Mouse (Mus musculus) limb, embryonic 14.5 days (tissue): ENCODE data around the gene Smoc2. TPM values are rescaled to one million over a fixed set of nuclear protein-coding genes. Genes with fewer than 3 reads are reported as not detected.

ENCODE experiments used
- ATAC-seq: fragments of 200-750 bp; cut with Nextera tagmentation; 2 replicates; pipeline ENCODE4 v1.8.0; 2017; ENCODE audit warnings: low read depth, moderate number of reproducible peaks, moderate TSS enrichment; ENCODE audit not compliant: low FRiP score
- DNase-seq: peaks from one replicate; pipeline ENCODE4 v3.0.0-alpha.2; 2015; ENCODE audit warnings: low spot score
- H3K27ac ChIP-seq: fragments of 300-500 bp; sonication (generic); replicated peaks from 2 replicates; pipeline ENCODE4 v1.5.1; 2014; ENCODE audit warnings: low read depth, mild to moderate bottlenecking, low read length, moderate library complexity, mixed read lengths
- H3K27me3 ChIP-seq: fragments of 300-500 bp; sonication (generic); 2 replicates; pipeline ENCODE4 v1.6.1; 2014; ENCODE audit warnings: low read length, mixed read lengths; ENCODE audit not compliant: control insufficient read depth, insufficient read depth
- H3K36me3 ChIP-seq: fragments of 300-500 bp; sonication (generic); 2 replicates; pipeline ENCODE4 v1.6.1; 2014; ENCODE audit warnings: mild to moderate bottlenecking, low read length, moderate library complexity, mixed read lengths; ENCODE audit not compliant: control insufficient read depth, insufficient read depth
- H3K4me1 ChIP-seq: fragments of 300-500 bp; sonication (generic); 2 replicates; pipeline ENCODE4 v1.6.1; 2014; ENCODE audit warnings: antibody characterized with exemption, low read length, mixed read lengths; ENCODE audit not compliant: control insufficient read depth, insufficient read depth
- H3K4me2 ChIP-seq: fragments of 300-500 bp; sonication (generic); replicated peaks from 2 replicates; pipeline ENCODE4 v1.6.1; 2014; ENCODE audit warnings: low read depth, mild to moderate bottlenecking, low read length, moderate library complexity; ENCODE audit not compliant: severe bottlenecking
- H3K4me3 ChIP-seq: fragments of 300-500 bp; sonication (generic); replicated peaks from 2 replicates; pipeline ENCODE4 v1.5.1; 2014; ENCODE audit warnings: low read length
- H3K9ac ChIP-seq: fragments of 300-500 bp; sonication (generic); 2 replicates; pipeline ENCODE4 v1.6.1; 2014; ENCODE audit warnings: mild to moderate bottlenecking, low read depth, low read length, moderate library complexity; ENCODE audit not compliant: severe bottlenecking
- H3K9me3 ChIP-seq: fragments of 300-500 bp; sonication (generic); 2 replicates; pipeline ENCODE4 v1.6.1; 2016; ENCODE audit warnings: low read length; ENCODE audit not compliant: control insufficient read depth
- POLR2A ChIP-seq: fragments of 200-500 bp; IDR thresholded peaks from 2 replicates; pipeline ENCODE4 v1.8.0; 2012; ENCODE audit warnings: inconsistent platforms, mild to moderate bottlenecking, moderate library complexity, borderline replicate concordance; ENCODE audit not compliant: insufficient read depth, insufficient read length; ENCODE audit errors: extremely low read depth
- WGBS: fragments of 180-500 bp; shearing (Covaris S2); extraction: QIAGEN DNeasy Blood & Tissue Kit; methylation state at CpG from one replicate; pipeline ENCODE4 v1.1.7; 2014; 5-methylcytosine and 5-hydroxymethylcytosine counted together
- polyA plus RNA-seq, 2 experiments: library from polyadenylated mRNA; depleted of rRNA in 1 of 2; stranded (reverse) in 1 of 2; unstranded in 1 of 2; fragments of >200 nt; fragmentation: Nextera tagmentation in 1 of 2; extraction: Ambion mirVana in 1 of 2; gene quantifications; 2 replicates each; pipeline versions ENCODE4 v1.2.1 to v1.2.3; 2012 to 2014

Smoc2 gene
- polyA plus RNA-seq, 2 experiments, result 152 to 168 TPM

DNA sequence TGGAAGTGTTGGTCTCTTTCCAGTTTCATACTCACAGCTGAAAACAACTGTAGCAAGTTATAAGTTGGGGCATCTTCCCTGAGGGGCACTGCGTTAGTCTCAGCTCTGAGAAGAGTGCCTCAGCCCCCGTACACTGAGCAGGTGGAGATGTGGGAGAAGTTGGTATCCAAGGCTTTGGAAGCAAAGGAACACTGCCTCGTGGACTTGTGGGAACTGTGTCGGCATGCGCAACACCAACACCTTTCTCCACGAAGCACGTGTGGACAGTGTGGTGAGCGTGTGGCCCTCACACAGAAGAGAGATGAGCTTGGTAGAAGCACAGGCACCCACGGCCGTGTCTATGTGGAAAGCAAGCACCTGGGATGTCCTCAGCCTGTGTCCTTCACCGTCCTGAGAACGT lies 64.1 kb downstream of the Smoc2 start:
- H3K27ac ChIP-seq, result no peak overlapping the region
- H3K9ac ChIP-seq, result no peak overlapping the region
- DNase-seq, result no peak
- H3K4me1 ChIP-seq, result 0 out of 2 replicates have a peak, but pooled peaks cover under 1% of the 10 kb centered on the region
- ATAC-seq, result no peak
- no peak for TF ChIP-seq POLR2A
- H3K27me3 ChIP-seq, result no peaks in the 10 kb centered on the region
- H3K9me3 ChIP-seq, result no peaks in the 10 kb centered on the region
- H3K4me3 ChIP-seq, result no peak overlapping the region
- WGBS, result 88% methylated on average over 12 of the region's 12 CpGs
- H3K36me3 ChIP-seq, result peaks cover 6% of the 10 kb centered on the region
- no peak overlapping the region for H3K4me2 ChIP-seq

DNA sequence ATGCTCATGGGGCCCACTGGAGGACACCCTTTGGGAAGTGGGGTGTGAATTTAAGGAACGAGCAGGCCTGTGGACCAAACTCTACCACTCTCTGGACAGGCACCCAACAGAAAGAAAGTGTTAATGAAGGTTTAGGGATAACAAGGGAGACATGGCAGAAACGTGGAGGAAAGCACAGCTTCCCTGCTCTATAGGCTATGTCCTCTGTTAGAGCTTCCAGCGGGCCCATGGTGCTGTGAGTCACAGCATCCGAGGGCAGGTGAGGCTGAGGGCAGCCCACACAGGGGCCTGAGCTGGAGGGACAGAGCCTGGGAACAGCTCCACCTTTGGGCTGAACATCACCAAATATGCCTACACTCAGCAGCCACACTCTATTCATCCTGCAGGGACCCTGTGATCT lies 66.2 kb downstream of the Smoc2 start:
- DNase-seq (no peak), ATAC-seq (no peak)
- no peak for TF ChIP-seq POLR2A
- H3K9me3 ChIP-seq, result no peaks in the 10 kb centered on the region
- H3K4me1 ChIP-seq, result peaks cover 4% of the 10 kb centered on the region; the same call in 1 of the 2 replicates
- H3K9ac ChIP-seq, result no peak overlapping the region
- no peak overlapping the region for H3K4me3 ChIP-seq
- no peak overlapping the region for H3K4me2 ChIP-seq
- H3K27ac ChIP-seq, result no peak overlapping the region
- WGBS, result 82% methylated on average over 4 of the region's 4 CpGs
- no peaks in the 10 kb centered on the region for H3K27me3 ChIP-seq
- peaks cover 6% of the 10 kb centered on the region for H3K36me3 ChIP-seq

- WGBS, result 79% methylated on average over 3 of the region's 3 CpGs
- ATAC-seq, result no peak
- H3K27ac ChIP-seq, result no peak overlapping the region
Observed at GRCm38 (mm10) chr17:14346891-14347290, 67.6 kb downstream of the Smoc2 start.

GRCm38 (mm10) chr17:14349086-14349814 lies 69.9 kb downstream of the Smoc2 start:
- H3K4me1 ChIP-seq, result peaks cover 4% of the 10 kb centered on the region; the same call in 1 of the 2 replicates
- no peak overlapping the region for H3K4me3 ChIP-seq
- WGBS, result 84% methylated on average over 6 of the region's 6 CpGs
- H3K27ac ChIP-seq, result no peak overlapping the region
- no peak overlapping the region for H3K4me2 ChIP-seq
- no peaks in the 10 kb centered on the region for H3K27me3 ChIP-seq
- DNase-seq (no peak), ATAC-seq (no peak)
- no peak overlapping the region for H3K9ac ChIP-seq
- peaks cover 9% of the 10 kb centered on the region for H3K36me3 ChIP-seq
- 0 out of 2 replicates have a peak, but pooled peaks cover 4% of the 10 kb centered on the region for H3K9me3 ChIP-seq
- no peak for TF ChIP-seq POLR2A

More at GRCm38 (mm10) chr17:14346891-14347290, 67.6 kb downstream of the Smoc2 start:
- H3K4me3 ChIP-seq, result no peak overlapping the region
- H3K36me3 ChIP-seq, result peaks cover 6% of the 10 kb centered on the region
- TF ChIP-seq POLR2A, result no peak
- H3K27me3 ChIP-seq, result no peaks in the 10 kb centered on the region
- H3K4me2 ChIP-seq, result no peak overlapping the region
- H3K9ac ChIP-seq, result no peak overlapping the region
- peaks cover 4% of the 10 kb centered on the region; the same call in 1 of the 2 replicates for H3K4me1 ChIP-seq
- DNase-seq, result no peak
- H3K9me3 ChIP-seq, result no peaks in the 10 kb centered on the region

DNA sequence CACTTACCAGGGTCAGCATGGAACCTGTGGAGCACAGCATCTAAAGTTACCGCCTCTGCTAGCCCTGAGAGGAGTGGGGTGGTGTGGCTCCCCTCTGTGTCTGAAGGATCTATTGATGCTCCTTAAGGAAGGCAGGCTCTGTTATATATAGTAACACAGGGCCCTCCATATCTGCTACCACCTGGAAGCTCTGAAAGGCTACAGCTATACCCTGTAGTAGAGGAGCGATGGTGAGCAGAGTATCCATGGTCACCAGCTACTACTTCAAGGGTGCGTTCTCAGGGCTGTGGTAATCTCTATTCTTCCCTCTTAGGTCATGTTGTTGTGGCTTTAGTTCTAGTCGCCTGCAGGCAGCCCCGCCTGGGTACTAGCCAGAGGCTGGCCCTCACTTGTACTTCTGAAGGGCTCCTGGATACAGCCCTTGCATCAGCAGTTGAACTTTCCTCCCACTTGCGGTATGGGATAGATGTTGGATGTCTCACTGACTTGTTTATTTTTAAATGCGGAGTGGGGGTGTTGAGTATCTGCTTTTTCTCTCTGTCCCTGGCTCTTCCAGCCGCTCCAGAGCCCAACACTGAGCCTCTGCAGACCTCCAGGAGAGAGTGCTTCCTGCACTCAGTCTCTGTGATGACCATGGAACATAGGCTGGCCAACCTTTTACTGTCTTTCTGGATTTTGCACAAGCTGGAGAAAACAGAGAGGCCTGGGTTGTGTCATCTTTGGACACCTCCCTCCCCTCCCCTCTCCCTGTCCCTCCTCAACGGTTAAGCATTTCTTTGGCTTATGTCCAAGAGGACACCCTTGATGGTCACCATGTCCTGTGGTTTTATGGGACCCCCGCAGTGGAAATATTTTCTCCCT lies 74.1 kb downstream of the Smoc2 start:
- H3K27ac ChIP-seq, result no peak overlapping the region
- no peak overlapping the region for H3K4me2 ChIP-seq
- WGBS, result 76% methylated on average over 10 of the region's 10 CpGs
- no peak for ATAC-seq
- H3K9me3 ChIP-seq, result 0 out of 2 replicates have a peak, but pooled peaks cover 4% of the 10 kb centered on the region
- H3K4me1 ChIP-seq, result peaks cover 8% of the 10 kb centered on the region; the same call in 1 of the 2 replicates
- H3K36me3 ChIP-seq, result peaks cover 9% of the 10 kb centered on the region; the same call in 1 of the 2 replicates
- DNase-seq, result no peak
- no peak for TF ChIP-seq POLR2A
- H3K27me3 ChIP-seq, result no peaks in the 10 kb centered on the region
- no peak overlapping the region for H3K4me3 ChIP-seq
- H3K9ac ChIP-seq, result no peak overlapping the region
